Mouse (Mus musculus) kidney, adult 2 months (tissue): ENCODE results near the gene Ints2.

Experiments
- CTCF ChIP-seq: fragments of 200-500 bp; conservative IDR thresholded peaks from 2 replicates; pipeline ENCODE4 v1.5.1; 2011; ENCODE audit warnings: low read depth, mild to moderate bottlenecking, control low read depth, low read length, moderate library complexity, mixed read lengths; ENCODE audit not compliant: insufficient read depth, insufficient read length
- POLR2A ChIP-seq: fragments of 200-500 bp; IDR thresholded peaks from one replicate; pipeline ENCODE4 v1.6.1; 2011; ENCODE audit warnings: low read depth, low read length, control low read depth

DNA sequence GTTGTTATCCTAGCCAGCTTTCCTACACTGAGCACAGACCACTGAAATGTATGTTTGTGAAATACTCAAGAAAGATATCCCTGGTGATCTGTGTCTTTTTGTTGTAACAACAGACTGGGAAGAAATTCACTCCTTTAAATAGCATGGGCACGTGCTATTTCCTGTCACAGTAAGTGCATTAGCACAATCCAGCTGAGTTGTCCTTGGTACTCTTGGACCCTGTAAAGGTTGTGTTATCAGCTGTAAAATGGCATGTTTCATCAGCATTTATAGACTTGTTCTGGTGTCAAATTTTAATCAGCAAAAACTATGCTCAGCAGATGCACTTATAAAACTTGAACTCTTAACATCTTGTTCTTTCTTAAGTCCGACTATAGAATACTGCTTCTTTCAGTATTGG is 86.6 kb downstream of the Ints2 start:
- TF ChIP-seq POLR2A: no peak
- no peak for TF ChIP-seq CTCF
